Mouse (Mus musculus) liver, postnatal 0 days (tissue): Measurements from ENCODE around the gene Tmf1.

Experiments
- CTCF ChIP-seq: sonication (generic); IDR thresholded peaks from 2 replicates; pipeline ENCODE4 v1.5.1; 2016; ENCODE audit warnings: antibody characterized with exemption, low read depth
- EP300 ChIP-seq: IDR thresholded peaks from 2 replicates; pipeline ENCODE4 v1.6.1; 2016; ENCODE audit warnings: antibody characterized with exemption, low read depth, mild to moderate bottlenecking

- no peak for TF ChIP-seq CTCF
- no peak for TF ChIP-seq EP300
Measured at GRCm38 (mm10) chr6:97142611-97143010, 36.3 kb downstream of the Tmf1 start.
